Mouse (Mus musculus) erythroblast, adult 5-6 weeks (primary cell): ENCODE results near the gene Rtl10. TPM values are rescaled to one million over a fixed set of nuclear protein-coding genes. Genes with fewer than 3 reads are reported as not detected.

Experiments used
- ATAC-seq: replicated peaks from 2 replicates; pipeline ENCODE4 v1.8.0; 2016; ENCODE audit warnings: moderate number of reproducible peaks, mild to moderate bottlenecking, moderate TSS enrichment, inconsistent platforms; ENCODE audit not compliant: poor library complexity, low FRiP score, severe bottlenecking
- total RNA-seq, 2 experiments: library from RNA; stranded (forward) in 1 of 2; stranded (reverse) in 1 of 2; fragments of 150-400 nt in 1 of 2; fragments of 200-764, 138-1000 nt in 1 of 2; gene quantifications; 2 replicates each; pipeline versions ENCODE4 v1.2.3 to v1.2.4; 2015 to 2017; ENCODE audit warnings: low replicate concordance in 2 of 2

The Rtl10 gene
- 2.7 TPM in 1 of 2 replicates, not detected in the other for total RNA-seq (2015; ENCODE audit: low replicate concordance)
- 1.1 and 4.5 TPM in 2 replicates for total RNA-seq (2017; ENCODE audit: low replicate concordance)

- ATAC-seq: peak; percentile 93
Measured at GRCm38 (mm10) chr16:18498558-18498990, at the start of gene Rtl10, which contains the start of gene Gnb1l. Gene Rtl10, plus strand, starts transcription at chr16:18498901. Gene Gnb1l, plus strand, starts transcription at chr16:18498713.

GRCm38 (mm10) chr16:18449005-18449404, 49.7 kb upstream of the Rtl10 start:
- no peak for ATAC-seq

GRCm38 (mm10) chr16:18451486-18452181, 47.1 kb upstream of the Rtl10 start:
- ATAC-seq: no peak

GRCm38 (mm10) chr16:18452361-18452862, 46.3 kb upstream of the Rtl10 start:
- ATAC-seq: no peak

GRCm38 (mm10) chr16:18453846-18454245, 44.9 kb upstream of the Rtl10 start:
- ATAC-seq: no peak

GRCm38 (mm10) chr16:18455407-18455806, 43.3 kb upstream of the Rtl10 start:
- no peak for ATAC-seq

- ATAC-seq: no peak
Measured at GRCm38 (mm10) chr16:18458661-18459060, 40.0 kb upstream of the Rtl10 start.

GRCm38 (mm10) chr16:18459335-18459954, 39.3 kb upstream of the Rtl10 start:
- ATAC-seq: no peak

- no peak for ATAC-seq
Measured at GRCm38 (mm10) chr16:18459955-18460370, 38.7 kb upstream of the Rtl10 start.

- ATAC-seq: no peak
Measured at GRCm38 (mm10) chr16:18460826-18461225, 37.9 kb upstream of the Rtl10 start.

- no peak for ATAC-seq
Measured at GRCm38 (mm10) chr16:18462031-18462430, 36.7 kb upstream of the Rtl10 start.

GRCm38 (mm10) chr16:18462598-18462997, 36.1 kb upstream of the Rtl10 start:
- ATAC-seq: no peak

GRCm38 (mm10) chr16:18464271-18464670, 34.4 kb upstream of the Rtl10 start:
- ATAC-seq: no peak

- ATAC-seq: no peak
Measured at GRCm38 (mm10) chr16:18470829-18471228, 27.9 kb upstream of the Rtl10 start.

- no peak for ATAC-seq
Measured at GRCm38 (mm10) chr16:18471381-18471955, 27.2 kb upstream of the Rtl10 start.

GRCm38 (mm10) chr16:18471976-18472375, 26.7 kb upstream of the Rtl10 start:
- ATAC-seq: no peak

- no peak for ATAC-seq
Measured at GRCm38 (mm10) chr16:18472416-18472815, 26.3 kb upstream of the Rtl10 start.

- no peak for ATAC-seq
Measured at GRCm38 (mm10) chr16:18472976-18473375, 25.7 kb upstream of the Rtl10 start.

- no peak for ATAC-seq
Measured at GRCm38 (mm10) chr16:18474021-18474420, 24.7 kb upstream of the Rtl10 start.

GRCm38 (mm10) chr16:18477996-18478395, 20.7 kb upstream of the Rtl10 start:
- no peak for ATAC-seq

- ATAC-seq: no peak
Measured at GRCm38 (mm10) chr16:18479667-18480066, 19.0 kb upstream of the Rtl10 start.
